Mouse (Mus musculus) frontal cortex, postnatal 14 days (tissue): ENCODE results near the gene Mep1a.

ENCODE experiments used
- DNase-seq, 2 experiments: peaks; one replicate each; pipeline ENCODE4 v3.0.0; 2022; ENCODE audit warnings: low spot score in 2 of 2

Gene Mep1a

GRCm38 (mm10) chr17:43485982-43486381 lies 16.6 kb downstream of the Mep1a start:
- no peak for DNase-seq

DNA sequence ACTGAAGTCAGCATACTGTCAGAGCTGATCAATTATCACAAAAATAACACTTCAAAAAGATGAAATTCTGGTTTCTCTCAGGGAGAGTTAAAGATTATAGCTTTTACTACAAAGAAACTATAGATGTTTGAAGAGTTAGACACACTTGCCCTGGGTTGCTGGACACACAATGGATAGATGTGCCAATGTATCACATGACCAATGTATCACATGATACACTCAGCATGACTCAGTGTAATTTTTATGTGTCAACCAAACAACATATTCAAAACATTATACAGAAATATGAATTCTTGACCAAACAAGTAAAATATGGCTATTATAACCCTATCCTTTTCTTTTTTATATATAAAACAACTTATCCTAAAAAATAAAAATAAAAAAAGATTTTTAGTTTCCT lies 25.0 kb downstream of the Mep1a start:
- DNase-seq, result no peak

DNA sequence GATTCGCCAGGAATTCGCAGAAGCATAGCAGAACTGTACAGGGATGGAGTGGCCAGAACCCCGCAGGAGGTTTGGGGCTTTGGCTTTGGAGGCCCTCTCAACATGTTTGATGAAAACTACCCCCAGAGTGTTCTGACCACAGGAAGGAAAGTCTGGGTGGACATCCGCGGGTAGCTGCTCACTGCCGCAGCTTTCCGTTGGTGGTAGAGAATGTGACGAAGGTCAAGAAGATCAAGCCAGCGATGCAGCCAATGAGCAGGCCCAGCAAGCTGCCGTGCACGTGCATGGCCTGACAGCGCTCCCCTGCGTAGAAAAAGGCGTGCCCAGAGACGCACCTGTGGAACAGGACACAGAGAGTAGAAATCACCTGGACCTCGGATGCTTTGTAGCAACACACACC lies 27.8 kb downstream of the Mep1a start:
- DNase-seq, result no peak

- DNase-seq, result no peak
Observed at GRCm38 (mm10) chr17:43472558-43472957, 30.1 kb downstream of the Mep1a start.

DNA sequence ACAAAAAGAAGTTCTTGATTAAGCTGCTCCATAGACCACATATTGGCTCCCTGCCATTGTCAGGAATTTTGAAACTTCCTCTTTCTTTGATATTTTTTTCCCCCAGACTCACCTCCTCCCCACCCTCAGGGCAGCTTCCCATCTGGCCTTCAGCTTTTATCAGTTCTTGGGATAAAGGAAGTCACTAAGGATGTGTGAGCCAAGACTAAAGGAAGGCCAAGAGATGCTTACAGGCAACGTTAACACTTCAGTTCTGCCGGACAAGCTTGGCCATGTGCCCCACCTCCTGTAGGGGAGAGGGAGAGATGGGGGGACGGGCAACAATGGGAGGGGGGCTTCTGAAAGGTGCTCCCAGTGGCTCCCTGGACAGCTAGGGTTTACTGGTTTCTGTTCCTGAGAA lies 32.6 kb downstream of the Mep1a start:
- no peak for DNase-seq

GRCm38 (mm10) chr17:43460245-43461181 lies 42.1 kb downstream of the Mep1a start:
- peak; percentile 29 to 59 for DNase-seq

DNA sequence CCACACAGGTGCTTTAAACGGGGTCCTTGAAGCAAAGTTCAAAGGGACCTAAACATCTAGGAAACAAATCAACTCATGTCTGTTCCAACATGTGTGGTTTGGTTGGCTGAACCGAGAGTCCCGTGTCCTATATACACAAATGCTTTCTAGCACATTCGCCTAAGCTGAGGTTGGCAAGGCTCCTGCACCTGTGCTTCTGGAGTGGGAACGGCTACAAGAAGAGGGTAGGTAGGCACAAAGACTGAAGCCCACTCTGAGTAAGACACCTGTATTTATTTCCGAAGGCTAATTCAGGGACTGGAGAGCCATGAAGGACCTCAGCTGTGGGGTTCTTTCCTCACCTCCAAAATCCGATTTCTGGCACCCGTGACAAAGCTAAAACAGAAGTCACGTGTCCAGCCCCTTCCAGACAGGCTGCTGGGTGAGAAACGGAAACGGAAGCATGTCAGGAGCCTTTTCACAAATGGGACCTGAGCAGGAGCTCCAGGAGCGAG lies 42.8 kb downstream of the Mep1a start:
- no peak for DNase-seq

GRCm38 (mm10) chr17:43458598-43458997 lies 44.0 kb downstream of the Mep1a start:
- DNase-seq, result peak; percentile 13 to 65

DNA sequence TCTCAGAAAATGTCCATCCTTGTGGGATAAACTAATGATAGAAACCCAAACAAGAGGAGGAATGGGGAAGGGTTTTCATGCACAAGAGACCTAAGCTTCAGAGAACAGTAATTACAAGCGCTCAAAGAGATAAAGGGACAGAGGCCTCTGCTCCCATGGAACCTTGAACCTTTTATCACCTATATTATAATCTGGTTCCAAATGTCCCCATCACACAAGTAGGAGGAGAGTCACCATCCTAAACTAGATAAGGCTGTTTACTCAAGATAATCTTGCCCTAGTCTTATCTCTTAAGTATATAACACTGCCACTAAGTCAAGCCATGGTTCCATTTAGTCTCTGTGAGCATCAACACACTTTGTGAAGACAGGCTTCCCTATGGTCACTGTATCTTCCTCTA lies 51.4 kb downstream of the Mep1a start:
- DNase-seq, result no peak

DNA sequence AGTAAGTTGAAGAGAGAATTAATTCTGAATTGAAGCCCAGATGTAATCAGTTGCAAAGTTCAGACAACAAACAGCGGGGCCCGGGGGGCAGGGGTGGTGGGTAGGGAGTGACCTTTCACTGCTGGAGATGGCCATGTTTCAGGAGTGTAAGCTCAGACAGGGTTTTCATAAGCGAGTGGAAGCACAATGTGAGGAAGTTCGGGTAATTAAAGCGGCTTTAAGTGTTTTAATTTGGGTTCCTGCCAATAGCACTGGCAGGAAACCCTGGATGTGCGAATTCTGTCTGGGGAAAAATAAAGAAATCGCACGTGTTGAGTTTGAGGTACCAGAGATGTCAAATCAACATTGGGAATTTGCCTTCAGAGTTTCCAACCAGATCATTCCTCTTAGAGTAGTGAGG lies 68.1 kb downstream of the Mep1a start:
- no peak for DNase-seq

GRCm38 (mm10) chr17:43431692-43432091 lies 70.9 kb downstream of the Mep1a start:
- DNase-seq, result no peak
